Mouse (Mus musculus): ENCODE results near the gene Dnmt3a. TPM values are rescaled to one million over a fixed set of nuclear protein-coding genes. Genes with fewer than 3 reads are reported as not detected.
A peak's percentile ranks its signal among the peaks of the same experiment; 100 is the strongest.

Dnmt3a gene
- polyA plus RNA-seq, 1 experiment from 2014 or later, result 86.6 TPM

DNA sequence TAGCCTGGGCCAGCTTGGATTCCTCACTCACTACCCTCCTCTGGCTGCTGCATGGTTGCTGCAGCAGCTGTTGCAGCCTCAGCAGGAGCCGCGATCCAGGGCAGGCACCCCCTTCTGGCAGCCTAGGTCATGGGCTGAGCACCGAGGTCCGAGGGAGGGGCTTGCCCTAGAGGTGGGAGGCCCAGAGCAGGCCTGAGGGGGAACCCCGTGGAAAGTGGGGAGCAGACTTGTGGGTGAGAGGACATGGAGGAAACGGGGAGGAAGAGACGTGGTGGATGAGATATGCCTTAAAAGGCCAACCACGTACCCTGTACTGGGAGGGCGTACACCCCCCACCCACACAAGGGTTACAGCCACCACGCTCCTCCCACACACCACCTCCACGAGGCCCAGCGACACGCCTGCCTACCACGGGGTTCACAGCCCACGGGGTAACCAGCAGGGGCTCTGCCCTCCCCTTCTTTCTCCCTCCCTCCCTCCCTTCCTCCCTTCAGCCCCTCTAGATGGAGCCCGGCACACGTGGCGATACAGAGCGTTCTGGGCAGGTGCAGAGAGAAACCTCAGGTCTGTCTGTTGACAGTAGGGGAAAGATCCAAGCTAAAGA lies 65.2 kb downstream of the Dnmt3a start:
- H3K27ac ChIP-seq (ENCODE audit: low read length), result no peak overlapping the region
- no peaks in the 10 kb centered on the region; the same call in 1 of the 2 replicates for H3K36me3 ChIP-seq (ENCODE audit: control insufficient read depth, insufficient read depth)
- H3K4me3 ChIP-seq (replicated peaks; ENCODE audit: low read length), result no peak overlapping the region
- H3K4me2 ChIP-seq (ENCODE audit: low read length), result peak overlapping the region; percentile 16
- peaks cover 24% of the 10 kb centered on the region for H3K4me1 ChIP-seq (replicated peaks; ENCODE audit: control insufficient read depth, insufficient read depth, low read length)
- WGBS, result 9% methylated on average over 19 of the region's 19 CpGs
- no peaks in the 10 kb centered on the region for H3K27me3 ChIP-seq (replicated peaks; ENCODE audit: control insufficient read depth, insufficient read depth, low read length)
- no peak overlapping the region for H3K9ac ChIP-seq (replicated peaks; ENCODE audit: low read depth, low read length)
- peak; percentile 50 for ATAC-seq
- no peaks in the 10 kb centered on the region for H3K9me3 ChIP-seq (ENCODE audit: control insufficient read depth, low read length)

DNA sequence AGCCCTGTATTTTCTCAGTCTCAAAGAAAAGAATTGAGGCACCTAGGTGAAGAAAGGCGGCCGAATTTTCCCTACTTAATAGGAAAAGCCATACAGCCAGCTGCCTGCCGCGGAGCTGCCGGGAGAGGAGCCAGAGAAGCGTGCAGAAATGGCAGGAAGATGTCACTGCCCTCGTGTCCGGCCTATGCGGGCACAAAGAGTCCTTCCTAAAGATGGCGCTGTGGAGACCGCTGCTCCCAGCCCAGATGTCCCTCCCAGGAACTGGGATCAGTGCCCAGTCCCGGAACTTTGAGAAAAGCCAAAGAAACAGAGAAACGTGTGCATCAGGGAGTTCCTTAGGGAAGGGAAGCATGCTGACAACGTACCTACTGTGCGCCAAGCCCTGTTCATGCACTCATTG lies 65.8 kb downstream of the Dnmt3a start:
- Histone ChIP-seq H3K27ac (ENCODE audit: low read length) (no peak overlapping the region), H3K4me1 (replicated peaks; ENCODE audit: control insufficient read depth, insufficient read depth, low read length) (peaks cover 18% of the 10 kb centered on the region), H3K4me3 (replicated peaks; ENCODE audit: low read length) (no peak overlapping the region), H3K9ac (replicated peaks; ENCODE audit: low read depth, low read length) (no peak overlapping the region), H3K27me3 (replicated peaks; ENCODE audit: control insufficient read depth, insufficient read depth, low read length) (no peaks in the 10 kb centered on the region), H3K4me2 (ENCODE audit: low read length) (peak overlapping the region; percentile 16), H3K9me3 (ENCODE audit: control insufficient read depth, low read length) (no peaks in the 10 kb centered on the region), H3K36me3 (ENCODE audit: control insufficient read depth, insufficient read depth) (no peaks in the 10 kb centered on the region; the same call in 1 of the 2 replicates)
- ATAC-seq, result no peak
- 14% methylated on average over 15 of the region's 15 CpGs for WGBS

DNA sequence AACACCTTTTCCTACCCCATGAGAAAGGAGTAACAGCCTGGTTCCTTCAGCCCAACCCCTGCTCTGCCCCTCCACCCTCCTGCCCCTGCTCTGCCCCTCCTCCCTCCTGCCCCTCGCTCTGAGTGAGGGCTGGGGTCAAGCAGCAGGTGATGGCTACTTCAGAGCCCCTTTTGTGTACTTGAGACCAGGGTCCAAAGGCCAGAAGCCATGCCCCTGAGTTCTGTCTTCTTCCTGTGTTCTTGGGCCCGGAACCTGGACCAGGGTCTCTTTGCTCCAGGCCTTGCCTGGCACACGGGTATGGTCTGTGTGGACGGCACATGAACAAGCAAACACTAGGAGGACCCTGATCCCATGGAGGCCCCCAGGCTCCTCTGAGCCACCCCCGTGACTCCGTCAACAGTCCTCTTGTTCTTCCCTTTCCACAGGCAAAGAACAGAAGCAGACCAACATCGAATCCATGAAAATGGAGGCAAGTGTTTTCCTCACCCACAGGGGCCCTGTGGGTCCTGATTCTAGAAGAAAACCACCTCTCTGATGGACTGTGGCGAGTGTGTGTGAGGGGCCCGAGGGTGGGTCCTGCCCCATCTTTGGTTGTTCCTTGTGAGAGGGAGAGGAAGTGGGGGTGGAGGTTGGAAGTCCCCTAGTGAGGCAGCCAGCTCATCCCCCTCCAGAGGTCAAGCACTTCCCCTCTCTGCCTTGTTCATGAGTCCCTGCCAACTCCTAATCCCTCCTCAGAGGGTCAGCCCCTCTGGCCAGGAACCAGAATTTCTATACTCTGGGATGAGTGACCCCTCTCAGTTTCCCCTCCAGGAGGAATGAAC lies 66.8 kb downstream of the Dnmt3a start:
- 85% methylated on average over 9 of the region's 9 CpGs for WGBS
- Histone ChIP-seq H3K27ac (ENCODE audit: low read length) (no peak overlapping the region), H3K4me2 (ENCODE audit: low read length) (no peak overlapping the region), H3K36me3 (ENCODE audit: control insufficient read depth, insufficient read depth) (no peaks in the 10 kb centered on the region; the same call in 1 of the 2 replicates), H3K9ac (replicated peaks; ENCODE audit: low read depth, low read length) (no peak overlapping the region), H3K4me3 (replicated peaks; ENCODE audit: low read length) (no peak overlapping the region), H3K9me3 (ENCODE audit: control insufficient read depth, low read length) (no peaks in the 10 kb centered on the region), H3K27me3 (replicated peaks; ENCODE audit: control insufficient read depth, insufficient read depth, low read length) (no peaks in the 10 kb centered on the region), H3K4me1 (replicated peaks; ENCODE audit: control insufficient read depth, insufficient read depth, low read length) (peaks cover 18% of the 10 kb centered on the region)
- no peak for ATAC-seq

DNA sequence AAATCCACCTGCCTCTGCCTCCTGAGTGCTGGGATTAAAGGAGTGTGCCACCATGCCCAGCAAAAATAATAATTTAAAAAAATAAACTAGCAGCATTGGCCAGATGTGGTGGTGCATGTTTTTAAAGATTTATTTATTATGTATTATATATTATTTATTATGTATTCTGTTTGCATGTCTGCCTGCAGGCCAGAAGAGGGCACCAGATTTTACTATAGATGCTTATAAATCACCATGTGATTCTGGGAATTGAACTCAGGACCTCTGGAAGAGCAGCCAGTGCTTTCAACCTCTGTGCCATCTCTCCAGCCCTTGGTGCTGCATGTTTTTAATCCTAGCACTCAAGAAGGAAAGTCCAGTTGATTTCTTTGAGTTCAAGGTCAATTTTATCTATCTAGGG lies 69.7 kb downstream of the Dnmt3a start:
- H3K36me3 ChIP-seq (ENCODE audit: control insufficient read depth, insufficient read depth), result no peaks in the 10 kb centered on the region; the same call in 1 of the 2 replicates
- H3K9me3 ChIP-seq (ENCODE audit: control insufficient read depth, low read length), result no peaks in the 10 kb centered on the region
- no peak overlapping the region for H3K4me2 ChIP-seq (ENCODE audit: low read length)
- H3K27ac ChIP-seq (ENCODE audit: low read length), result no peak overlapping the region
- H3K9ac ChIP-seq (replicated peaks; ENCODE audit: low read depth, low read length), result no peak overlapping the region
- ATAC-seq, result no peak
- H3K4me3 ChIP-seq (replicated peaks; ENCODE audit: low read length), result no peak overlapping the region
- H3K27me3 ChIP-seq (replicated peaks; ENCODE audit: control insufficient read depth, insufficient read depth, low read length), result no peaks in the 10 kb centered on the region
- peaks cover 14% of the 10 kb centered on the region for H3K4me1 ChIP-seq (replicated peaks; ENCODE audit: control insufficient read depth, insufficient read depth, low read length)

DNA sequence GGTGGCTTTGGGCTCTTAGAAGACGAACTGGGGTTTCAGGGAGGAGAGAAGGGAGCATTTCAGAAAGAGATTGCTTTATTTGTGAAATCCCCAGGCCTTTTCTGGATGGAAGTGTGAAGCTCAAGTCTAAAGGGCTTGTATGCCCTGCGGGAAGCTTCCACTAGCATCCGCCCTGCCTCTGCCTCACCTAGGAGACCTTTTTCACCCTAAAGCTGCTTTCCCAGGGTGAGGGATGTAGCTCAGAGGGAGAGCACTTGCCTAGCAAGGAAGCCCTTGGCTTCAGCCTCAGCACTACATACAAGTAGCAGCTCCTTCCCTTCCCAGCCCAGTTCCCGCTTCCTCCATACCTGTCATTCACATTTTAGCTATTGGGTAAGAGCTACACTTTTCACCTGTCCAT lies 71.6 kb downstream of the Dnmt3a start:
- Histone ChIP-seq H3K4me1 (replicated peaks; ENCODE audit: control insufficient read depth, insufficient read depth, low read length) (no peaks in the 10 kb centered on the region), H3K9ac (replicated peaks; ENCODE audit: low read depth, low read length) (no peak overlapping the region), H3K36me3 (ENCODE audit: control insufficient read depth, insufficient read depth) (no peaks in the 10 kb centered on the region; the same call in 1 of the 2 replicates), H3K4me2 (ENCODE audit: low read length) (no peak overlapping the region), H3K27ac (ENCODE audit: low read length) (no peak overlapping the region), H3K27me3 (replicated peaks; ENCODE audit: control insufficient read depth, insufficient read depth, low read length) (no peaks in the 10 kb centered on the region), H3K9me3 (ENCODE audit: control insufficient read depth, low read length) (no peaks in the 10 kb centered on the region), H3K4me3 (replicated peaks; ENCODE audit: low read length) (no peak overlapping the region)
- WGBS, result 88% methylated on average over 4 of the region's 4 CpGs
- ATAC-seq, result no peak

DNA sequence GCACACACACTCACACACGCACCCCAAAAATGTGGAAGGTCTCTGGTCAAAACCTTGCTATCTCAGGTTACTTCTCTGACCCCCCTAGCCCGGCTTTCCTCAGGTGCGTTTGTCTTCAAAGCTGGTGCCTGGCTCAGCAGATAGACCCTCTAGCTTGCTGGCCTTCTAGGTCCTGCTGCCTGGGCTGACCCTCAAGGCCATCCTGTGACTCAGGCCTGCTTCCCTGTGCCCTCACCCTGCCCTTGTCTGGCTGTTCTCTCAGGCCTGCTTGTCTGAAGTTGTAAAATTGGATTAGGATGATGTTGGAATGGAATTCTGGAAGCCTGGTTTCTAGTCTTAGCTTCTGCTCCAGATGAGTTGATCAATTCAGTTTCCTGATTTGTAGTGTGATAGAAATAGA lies 75.7 kb downstream of the Dnmt3a start:
- Histone ChIP-seq H3K4me2 (ENCODE audit: low read length) (no peak overlapping the region), H3K9me3 (ENCODE audit: control insufficient read depth, low read length) (no peaks in the 10 kb centered on the region), H3K36me3 (ENCODE audit: control insufficient read depth, insufficient read depth) (no peaks in the 10 kb centered on the region), H3K27me3 (replicated peaks; ENCODE audit: control insufficient read depth, insufficient read depth, low read length) (no peaks in the 10 kb centered on the region), H3K4me3 (replicated peaks; ENCODE audit: low read length) (no peak overlapping the region), H3K9ac (replicated peaks; ENCODE audit: low read depth, low read length) (no peak overlapping the region), H3K27ac (ENCODE audit: low read length) (no peak overlapping the region), H3K4me1 (replicated peaks; ENCODE audit: control insufficient read depth, insufficient read depth, low read length) (peaks cover 4% of the 10 kb centered on the region)
- ATAC-seq, result no peak
- WGBS, result 88% methylated on average over 3 of the region's 3 CpGs

DNA sequence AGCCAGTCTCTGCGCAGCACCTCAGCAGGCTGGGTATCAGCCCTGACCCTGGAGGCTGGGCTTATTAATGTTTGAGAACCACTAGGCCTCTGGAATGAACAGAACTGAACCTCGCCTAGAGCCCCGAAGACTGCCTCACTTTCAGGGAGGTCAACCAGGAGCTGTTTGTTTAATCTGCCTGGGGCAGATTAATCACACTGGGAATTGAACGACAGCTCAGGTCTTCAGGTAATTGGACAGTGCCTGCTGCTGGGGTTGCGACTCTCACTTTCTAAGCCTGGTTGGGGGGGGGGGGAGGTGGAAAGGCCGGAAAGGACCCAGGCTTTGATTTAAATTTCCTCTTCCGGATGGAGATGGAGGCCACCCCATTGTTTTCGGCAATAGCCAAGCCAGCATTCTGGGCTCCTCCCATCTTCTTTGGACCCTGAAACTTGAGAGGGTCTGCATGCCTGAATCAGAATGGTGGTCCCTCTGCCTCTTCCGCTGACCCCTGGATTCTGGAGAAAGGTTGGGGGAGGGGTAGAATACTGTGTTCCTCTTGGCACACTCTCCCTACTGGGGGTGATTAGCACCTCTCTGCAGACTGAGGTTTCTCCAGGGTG lies 79.2 kb downstream of the Dnmt3a start:
- Histone ChIP-seq H3K9ac (replicated peaks; ENCODE audit: low read depth, low read length) (no peak overlapping the region), H3K27me3 (replicated peaks; ENCODE audit: control insufficient read depth, insufficient read depth, low read length) (no peaks in the 10 kb centered on the region), H3K4me1 (replicated peaks; ENCODE audit: control insufficient read depth, insufficient read depth, low read length) (peaks cover 32% of the 10 kb centered on the region), H3K4me3 (replicated peaks; ENCODE audit: low read length) (no peak overlapping the region), H3K36me3 (ENCODE audit: control insufficient read depth, insufficient read depth) (no peaks in the 10 kb centered on the region), H3K27ac (ENCODE audit: low read length) (no peak overlapping the region), H3K9me3 (ENCODE audit: control insufficient read depth, low read length) (no peaks in the 10 kb centered on the region), H3K4me2 (ENCODE audit: low read length) (no peak overlapping the region)
- no peak for ATAC-seq
- 23% methylated on average over 9 of the region's 9 CpGs for WGBS

DNA sequence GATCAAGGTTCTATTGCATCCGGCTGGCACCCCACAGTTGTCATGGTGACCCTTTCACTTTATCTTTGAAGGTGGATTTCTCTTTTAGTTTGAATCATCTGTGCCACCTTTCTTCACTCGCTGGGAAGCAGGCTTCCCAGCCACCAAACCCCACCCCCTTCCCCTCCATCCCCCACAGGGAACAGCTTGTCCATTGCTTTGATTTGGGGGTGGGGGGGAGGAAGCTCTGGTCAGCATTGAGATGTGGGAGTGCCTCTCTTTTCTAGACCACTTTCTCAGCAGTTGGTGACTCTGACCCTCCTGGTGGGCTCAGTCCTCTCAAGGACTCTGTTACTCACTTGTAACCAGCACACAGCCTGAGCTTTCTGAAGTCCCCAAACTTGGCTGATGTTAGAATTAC lies 80.8 kb downstream of the Dnmt3a start:
- 30% methylated on average over 2 of the region's 2 CpGs for WGBS
- Histone ChIP-seq H3K4me1 (replicated peaks; ENCODE audit: control insufficient read depth, insufficient read depth, low read length) (peaks cover 45% of the 10 kb centered on the region), H3K4me2 (ENCODE audit: low read length) (no peak overlapping the region), H3K27me3 (replicated peaks; ENCODE audit: control insufficient read depth, insufficient read depth, low read length) (no peaks in the 10 kb centered on the region), H3K27ac (ENCODE audit: low read length) (peak overlapping the region; percentile 92), H3K9ac (replicated peaks; ENCODE audit: low read depth, low read length) (no peak overlapping the region), H3K9me3 (ENCODE audit: control insufficient read depth, low read length) (no peaks in the 10 kb centered on the region), H3K4me3 (replicated peaks; ENCODE audit: low read length) (no peak overlapping the region), H3K36me3 (ENCODE audit: control insufficient read depth, insufficient read depth) (no peaks in the 10 kb centered on the region)
- ATAC-seq, result no peak

DNA sequence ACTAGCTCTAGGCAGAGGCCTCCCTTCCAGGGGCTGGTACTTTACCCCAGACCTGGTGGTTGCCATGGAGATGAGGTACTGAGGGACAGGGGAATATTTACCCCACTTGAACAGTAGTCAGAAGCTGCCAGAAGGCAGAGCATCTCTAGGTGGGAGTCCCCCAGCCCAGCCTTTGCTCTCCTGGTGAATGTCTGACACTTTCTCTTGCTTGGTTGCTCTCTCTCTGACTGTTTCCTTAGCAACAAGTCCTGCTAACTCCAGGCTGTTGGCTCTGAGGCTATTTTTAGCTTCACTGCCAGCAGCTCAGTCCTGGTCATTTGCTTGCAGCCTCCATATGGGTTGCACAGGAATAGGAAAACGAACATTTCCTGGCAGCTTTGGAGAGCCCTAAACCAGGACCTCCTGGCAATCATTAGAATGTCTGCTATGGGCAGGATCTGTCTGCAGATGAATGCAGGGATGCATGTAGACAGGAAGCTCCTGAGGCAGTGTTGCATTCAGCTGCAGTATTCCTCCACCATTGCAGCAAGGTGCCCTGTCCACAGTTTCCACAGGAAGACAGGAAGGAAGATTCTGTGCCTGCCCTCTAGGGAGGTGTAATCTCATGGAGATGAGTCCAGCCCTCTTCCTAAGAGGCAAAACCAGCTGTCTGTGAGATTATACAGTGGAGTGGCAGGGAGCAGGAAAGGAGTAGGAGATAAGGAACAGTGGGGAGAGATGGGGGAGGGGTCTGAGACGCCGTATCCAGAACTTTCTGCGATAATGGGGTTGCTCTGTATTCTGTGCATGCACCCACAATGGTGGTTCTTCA lies 81.9 kb downstream of the Dnmt3a start:
- Histone ChIP-seq H3K4me2 (ENCODE audit: low read length) (peak overlapping the region; percentile 16), H3K9ac (replicated peaks; ENCODE audit: low read depth, low read length) (peak overlapping the region; percentile 24; the same call in 1 of the 2 replicates), H3K4me3 (replicated peaks; ENCODE audit: low read length) (no peak overlapping the region), H3K9me3 (ENCODE audit: control insufficient read depth, low read length) (no peaks in the 10 kb centered on the region), H3K4me1 (replicated peaks; ENCODE audit: control insufficient read depth, insufficient read depth, low read length) (peaks cover 56% of the 10 kb centered on the region), H3K27me3 (replicated peaks; ENCODE audit: control insufficient read depth, insufficient read depth, low read length) (no peaks in the 10 kb centered on the region), H3K36me3 (ENCODE audit: control insufficient read depth, insufficient read depth) (no peaks in the 10 kb centered on the region), H3K27ac (ENCODE audit: low read length) (peak overlapping the region; percentile 92)
- WGBS, result 20% methylated on average over 4 of the region's 4 CpGs
- peak; percentile 75 for ATAC-seq

All from forebrain, embryonic 16.5 days (tissue).